Mouse (Mus musculus): ENCODE measurements at regions not wholly inside any gene's neighbourhood (a gene's known extent, or its start where the extent isn't known, plus 50 kb on each side); places are given as distances from the start of the nearest gene placed in this dataset.
"Not testable (repeated sequence)": the region's sequence is repeated elsewhere in the genome, so short reads cannot be mapped to it uniquely, and the experiment has no call there.

DNA sequence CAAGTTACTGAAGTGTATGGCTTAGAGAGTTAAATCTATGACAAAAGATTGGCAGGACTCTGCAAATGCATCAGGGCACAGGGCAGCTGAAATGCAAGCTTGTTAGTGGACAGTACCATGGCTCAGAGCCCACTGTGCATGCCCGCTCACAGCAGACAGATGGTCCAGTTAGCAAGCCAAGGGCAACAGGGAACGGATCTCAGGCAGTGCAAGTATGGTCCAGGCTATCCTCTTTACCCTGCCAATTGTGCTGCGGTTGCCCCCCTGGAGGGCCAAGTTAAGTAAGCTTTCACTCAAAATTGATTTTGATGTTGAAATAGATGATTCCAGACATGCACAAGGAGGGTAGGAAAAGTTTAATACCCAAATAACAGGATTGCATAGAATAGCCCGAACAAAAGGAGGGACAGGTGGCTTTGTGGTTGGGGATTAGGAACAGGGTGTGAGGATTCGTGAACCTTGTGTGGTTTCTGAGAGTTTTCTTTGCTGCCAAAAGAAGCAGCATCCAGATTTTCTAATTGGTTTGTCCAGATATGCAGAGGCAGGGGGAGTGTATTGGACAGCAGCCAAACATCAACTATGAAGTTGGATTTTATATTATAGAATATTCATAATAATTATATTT is 1934.2 kb downstream of the 9330182O14Rik start:
- ATAC-seq (replicated peaks; ENCODE audit: low FRiP score, poor library complexity, severe bottlenecking), result no peak

GRCm38 (mm10) chr15:42069072-42069471 is 1934.9 kb downstream of the 9330182O14Rik start:
- ATAC-seq (replicated peaks; ENCODE audit: low FRiP score, poor library complexity, severe bottlenecking), result no peak

GRCm38 (mm10) chr15:42073486-42073885 is 1939.3 kb downstream of the 9330182O14Rik start:
- no peak for ATAC-seq (replicated peaks; ENCODE audit: low FRiP score, poor library complexity, severe bottlenecking)

GRCm38 (mm10) chr15:42082436-42082835 is 1948.3 kb downstream of the 9330182O14Rik start:
- no peak for ATAC-seq (replicated peaks; ENCODE audit: low FRiP score, poor library complexity, severe bottlenecking)

- no peak for ATAC-seq (replicated peaks; ENCODE audit: low FRiP score, poor library complexity, severe bottlenecking)
These were observed 1966.6 kb downstream of the 9330182O14Rik start for GRCm38 (mm10) chr15:42100730-42101129.

- no peak for ATAC-seq (replicated peaks; ENCODE audit: low FRiP score, poor library complexity, severe bottlenecking)
These were observed 1970.7 kb downstream of the 9330182O14Rik start for GRCm38 (mm10) chr15:42104816-42105215.

GRCm38 (mm10) chr15:42107106-42107505 is 1972.9 kb downstream of the 9330182O14Rik start:
- ATAC-seq (replicated peaks; ENCODE audit: low FRiP score, poor library complexity, severe bottlenecking), result no peak

- no peak for ATAC-seq (replicated peaks; ENCODE audit: low FRiP score, poor library complexity, severe bottlenecking)
These were observed 1977.6 kb downstream of the 9330182O14Rik start for GRCm38 (mm10) chr15:42111811-42112210.

- ATAC-seq (replicated peaks; ENCODE audit: low FRiP score, poor library complexity, severe bottlenecking), result no peak
These were observed 1993.3 kb downstream of the 9330182O14Rik start for GRCm38 (mm10) chr15:42127471-42127870.

GRCm38 (mm10) chr15:42128976-42129375 is 1994.8 kb downstream of the 9330182O14Rik start:
- ATAC-seq (replicated peaks; ENCODE audit: low FRiP score, poor library complexity, severe bottlenecking), result no peak

DNA sequence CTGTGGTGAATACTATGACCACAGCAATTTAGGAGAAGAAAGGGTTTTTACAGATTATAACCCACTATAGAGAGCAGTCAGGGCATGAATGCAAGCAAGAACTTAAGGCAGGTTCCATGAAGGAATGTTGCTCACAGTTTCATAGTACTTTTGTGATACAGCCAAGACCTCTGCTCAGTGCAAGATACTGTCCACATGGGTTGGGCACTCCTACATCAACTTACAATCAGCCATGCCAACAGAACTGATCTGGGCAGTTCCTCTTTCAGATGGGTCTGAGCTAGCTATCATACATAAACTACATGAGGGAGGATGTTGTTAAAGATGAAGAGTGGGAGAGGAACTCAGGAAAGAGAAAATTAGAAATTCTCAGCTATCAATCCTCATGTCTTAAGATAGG is 2032.4 kb downstream of the 9330182O14Rik start:
- ATAC-seq (replicated peaks; ENCODE audit: low FRiP score, poor library complexity, severe bottlenecking), result no peak

GRCm38 (mm10) chr15:42177766-42178165 is 2043.6 kb downstream of the 9330182O14Rik start:
- not testable (repeated sequence) for ATAC-seq (replicated peaks; ENCODE audit: low FRiP score, poor library complexity, severe bottlenecking)

DNA sequence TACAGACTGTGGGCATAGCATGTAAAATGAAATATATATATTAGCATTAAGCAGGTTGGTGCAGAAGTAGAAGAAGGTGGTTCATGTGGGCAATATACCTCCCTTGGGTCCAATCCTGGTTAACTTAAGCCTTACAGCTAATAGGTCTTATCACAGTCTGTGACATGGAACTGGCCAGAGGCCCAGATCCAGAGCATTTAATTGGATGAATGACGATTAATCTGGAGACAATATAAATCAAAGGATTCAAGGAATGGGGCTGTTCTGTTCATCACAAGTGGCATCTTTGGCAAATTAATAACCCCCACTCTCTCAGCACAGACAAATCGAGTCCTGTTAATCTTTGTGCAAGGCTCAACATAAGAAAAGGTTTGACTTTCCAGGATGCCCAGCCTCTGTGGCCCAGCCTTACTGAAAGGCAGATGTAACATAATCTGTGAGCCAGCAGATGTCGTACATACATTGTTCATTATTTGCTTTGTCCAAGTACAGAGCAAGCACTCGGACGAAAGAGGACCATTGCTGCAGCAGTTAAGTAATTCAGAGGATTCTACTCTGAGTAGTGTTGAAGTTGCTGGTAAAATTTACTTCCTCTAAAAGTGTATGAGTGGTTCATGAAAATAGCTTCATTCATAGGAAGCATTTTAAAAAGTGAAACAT is 2073.2 kb downstream of the 9330182O14Rik start:
- no peak for ATAC-seq (replicated peaks; ENCODE audit: low FRiP score, poor library complexity, severe bottlenecking)

GRCm38 (mm10) chr15:42219496-42219895 is 2085.3 kb downstream of the 9330182O14Rik start:
- ATAC-seq (replicated peaks; ENCODE audit: low FRiP score, poor library complexity, severe bottlenecking), result no peak

- ATAC-seq (replicated peaks; ENCODE audit: low FRiP score, poor library complexity, severe bottlenecking), result no peak
These were observed 2085.8 kb downstream of the 9330182O14Rik start for GRCm38 (mm10) chr15:42220005-42220404.

DNA sequence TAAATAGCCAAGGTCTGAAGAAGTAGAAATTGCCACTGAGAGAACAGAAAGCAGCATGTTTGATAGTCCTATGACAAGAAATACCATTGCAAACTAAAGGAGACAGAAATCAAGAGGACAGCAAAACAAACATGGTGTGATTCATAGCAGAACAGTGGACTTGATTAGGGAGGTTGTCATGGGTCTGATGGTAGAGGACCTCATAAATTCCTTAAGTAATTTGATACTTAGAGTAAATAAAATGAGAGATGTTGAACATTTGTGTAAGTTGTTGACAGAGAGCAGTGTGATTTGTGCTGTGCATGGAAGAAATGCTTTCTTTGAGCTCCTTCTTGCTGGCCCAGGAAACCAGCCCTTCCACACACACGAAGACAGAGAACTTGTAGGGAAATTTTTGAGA is 2090.8 kb downstream of the 9330182O14Rik start:
- ATAC-seq (replicated peaks; ENCODE audit: low FRiP score, poor library complexity, severe bottlenecking), result no peak

GRCm38 (mm10) chr15:42231692-42232091 is 2097.5 kb downstream of the 9330182O14Rik start:
- ATAC-seq (replicated peaks; ENCODE audit: low FRiP score, poor library complexity, severe bottlenecking), result no peak

- no peak for ATAC-seq (replicated peaks; ENCODE audit: low FRiP score, poor library complexity, severe bottlenecking)
These were observed 2112.6 kb downstream of the 9330182O14Rik start for GRCm38 (mm10) chr15:42246812-42247211.

- no peak for ATAC-seq (replicated peaks; ENCODE audit: low FRiP score, poor library complexity, severe bottlenecking)
These were observed 2118.7 kb downstream of the 9330182O14Rik start for GRCm38 (mm10) chr15:42252730-42253330.

GRCm38 (mm10) chr15:42256343-42256742 is 2122.2 kb downstream of the 9330182O14Rik start:
- no peak for ATAC-seq (replicated peaks; ENCODE audit: low FRiP score, poor library complexity, severe bottlenecking)

GRCm38 (mm10) chr15:42275117-42275516 is 2141.0 kb downstream of the 9330182O14Rik start:
- no peak for ATAC-seq (replicated peaks; ENCODE audit: low FRiP score, poor library complexity, severe bottlenecking)
